Mouse (Mus musculus) thymus, postnatal 0 days (tissue): Measurements from ENCODE around the gene Abcg5. TPM values are rescaled to one million over a fixed set of nuclear protein-coding genes. Genes with fewer than 3 reads are reported as not detected.

ENCODE experiments used
- DNase-seq: peaks from one replicate; pipeline ENCODE4 v3.0.0-alpha.2; 2015; ENCODE audit warnings: low spot score
- polyA plus RNA-seq: library from polyadenylated mRNA; unstranded; fragments of >200 nt; fragmentation: Nextera tagmentation; extraction: Ambion mirVana; gene quantifications from 2 replicates; pipeline ENCODE4 v1.2.1, GENCODE M21; 2015

Gene Abcg5
- 0.10 and 0.20 TPM in 2 replicates for polyA plus RNA-seq

- no peak for DNase-seq
Measured at GRCm38 (mm10) chr17:84682734-84683717, at the start of gene Abcg5. Gene Abcg5, minus strand, starts transcription at chr17:84683011.

- no peak for DNase-seq
Measured at GRCm38 (mm10) chr17:84732612-84733011, 49.8 kb upstream of the Abcg5 start.

DNA sequence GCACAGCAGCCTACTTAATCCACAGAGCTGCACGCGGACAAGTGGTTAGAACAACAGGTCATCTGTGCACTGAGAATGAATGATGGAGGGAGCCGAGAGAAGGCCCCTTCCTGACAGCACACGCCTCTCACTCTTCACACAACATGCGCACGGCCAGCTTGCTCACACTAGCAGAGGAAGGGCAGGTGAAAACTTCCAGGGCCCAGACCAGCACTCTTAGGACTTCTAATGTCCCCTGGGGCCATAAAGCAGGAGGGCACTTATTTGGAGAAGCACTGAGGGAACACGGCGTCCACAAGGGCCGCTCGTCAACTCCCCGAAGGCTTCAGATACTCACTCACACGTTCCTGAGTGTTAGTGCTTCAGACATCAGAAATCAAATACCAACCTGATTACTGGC lies 48.5 kb upstream of the Abcg5 start:
- no peak for DNase-seq

GRCm38 (mm10) chr17:84729140-84729539 lies 46.3 kb upstream of the Abcg5 start:
- DNase-seq: no peak

DNA sequence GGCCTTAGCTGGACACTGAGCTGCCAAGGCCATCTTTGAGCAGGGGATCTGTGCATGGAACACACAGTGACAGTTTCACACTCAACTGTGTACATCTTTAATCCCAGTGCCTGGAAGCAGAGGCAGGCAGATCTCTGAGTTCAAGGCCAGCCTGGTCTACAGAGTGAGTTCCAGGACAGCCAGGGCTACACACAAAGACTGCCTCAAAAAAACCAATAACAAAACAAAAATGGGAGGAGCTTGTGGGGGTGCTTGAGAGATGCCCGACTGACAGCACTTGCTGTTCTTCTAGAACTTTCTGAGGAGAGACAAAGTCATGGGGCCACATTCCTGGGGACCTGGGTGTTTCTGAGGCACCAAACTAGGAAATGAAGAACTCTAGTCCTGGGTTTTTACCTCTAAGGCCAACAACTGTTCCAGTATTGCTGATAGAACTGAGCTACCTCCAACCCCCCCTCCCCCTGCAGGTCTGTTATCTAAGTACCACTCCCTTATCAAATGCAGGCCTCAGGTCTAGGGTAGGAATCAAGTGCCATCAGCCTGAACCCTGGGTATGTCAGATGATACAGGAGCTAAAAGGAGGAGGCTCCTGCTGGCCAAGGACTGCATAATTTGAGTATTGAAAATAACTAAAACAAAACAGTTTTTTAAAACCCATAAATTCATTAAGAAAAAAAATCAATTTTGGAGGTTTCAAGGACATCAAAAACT lies 45.5 kb upstream of the Abcg5 start:
- no peak for DNase-seq

- no peak for DNase-seq
Measured at GRCm38 (mm10) chr17:84725163-84725562, 42.4 kb upstream of the Abcg5 start.

- DNase-seq: no peak
Measured at GRCm38 (mm10) chr17:84724028-84724427, 41.2 kb upstream of the Abcg5 start.

DNA sequence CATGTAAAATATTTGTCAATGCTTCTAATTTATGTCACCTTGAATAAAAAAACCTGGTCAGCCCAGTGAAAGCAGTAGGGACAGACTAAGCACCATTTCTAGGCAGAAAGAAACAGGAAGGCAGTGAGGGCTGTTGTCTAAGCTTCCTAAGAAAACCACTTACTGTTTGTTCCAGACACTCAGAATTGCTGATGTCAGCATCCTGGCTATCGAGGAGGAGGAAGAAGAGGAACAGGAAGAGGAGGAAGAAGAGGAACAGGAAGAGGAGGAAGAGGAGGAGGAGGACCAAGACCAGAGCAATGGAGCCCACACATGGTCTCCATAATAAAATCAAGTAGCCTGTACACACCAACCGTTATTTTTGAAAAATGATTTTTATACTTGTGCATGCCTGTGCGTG lies 36.3 kb upstream of the Abcg5 start:
- no peak for DNase-seq

DNA sequence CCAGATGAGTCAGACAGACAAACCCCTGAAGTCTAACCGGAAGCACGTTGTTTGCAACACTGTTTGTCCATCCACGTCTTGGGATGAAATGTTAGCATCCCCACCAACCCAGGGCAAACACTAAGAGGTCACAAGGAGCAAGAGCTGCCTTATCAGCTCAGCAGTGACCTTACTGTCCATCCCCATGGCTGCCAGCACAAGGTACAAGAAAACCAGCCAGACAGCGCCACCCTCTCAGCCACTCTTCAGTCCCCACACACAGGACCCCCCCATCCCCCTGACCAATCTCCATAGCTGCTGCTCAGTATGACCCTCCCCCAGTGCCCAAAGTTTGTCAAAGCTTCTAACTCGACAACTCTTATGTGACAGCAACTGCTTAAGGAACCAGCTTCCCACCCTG lies 34.6 kb upstream of the Abcg5 start:
- DNase-seq: no peak

GRCm38 (mm10) chr17:84716252-84716872 lies 33.6 kb upstream of the Abcg5 start:
- no peak for DNase-seq

DNA sequence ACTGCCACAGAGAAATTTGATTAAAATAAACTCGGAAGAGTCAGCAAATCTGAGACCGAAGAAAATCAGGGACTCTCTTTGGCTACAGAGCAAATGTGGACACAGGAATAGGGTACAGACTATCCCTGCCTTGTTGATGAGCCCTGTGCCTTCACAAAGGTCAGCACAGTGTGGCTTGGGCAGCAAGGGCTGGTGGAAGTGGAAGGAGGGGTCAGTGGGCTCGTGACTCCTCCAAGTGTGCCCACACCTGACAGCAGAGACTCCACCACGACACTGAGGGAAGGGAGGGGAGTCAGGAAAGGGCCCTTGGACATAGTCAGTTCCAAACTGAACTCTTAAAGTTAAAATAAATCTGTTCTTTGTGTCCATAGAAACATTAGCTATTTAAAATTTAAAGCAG lies 32.1 kb upstream of the Abcg5 start:
- no peak for DNase-seq

- DNase-seq: no peak
Measured at GRCm38 (mm10) chr17:84713563-84714164, 30.9 kb upstream of the Abcg5 start.

DNA sequence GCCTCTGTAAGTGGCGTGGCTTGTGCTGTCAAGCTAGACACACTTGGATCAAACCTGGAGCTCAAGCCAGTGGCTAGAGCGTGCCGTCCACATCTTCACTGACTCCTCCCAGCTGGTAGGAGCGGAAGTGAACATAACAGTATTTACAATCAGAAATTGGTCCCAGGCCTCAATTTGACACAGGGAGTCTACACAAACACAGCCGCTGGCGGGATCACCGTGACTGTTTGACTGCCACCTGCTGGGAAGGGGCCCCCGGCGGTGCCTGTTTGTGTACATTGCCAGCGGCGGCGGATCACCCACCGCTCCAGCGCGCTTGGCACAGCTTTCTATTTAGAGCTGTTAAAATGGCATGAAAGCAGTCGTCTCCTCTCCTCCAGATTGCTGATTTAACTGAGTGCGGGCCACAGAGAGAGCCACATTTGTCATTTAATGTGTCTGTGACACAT lies 26.6 kb upstream of the Abcg5 start:
- DNase-seq: no peak

GRCm38 (mm10) chr17:84708818-84709217 lies 26.0 kb upstream of the Abcg5 start:
- no peak for DNase-seq

GRCm38 (mm10) chr17:84707407-84707806 lies 24.6 kb upstream of the Abcg5 start:
- peak; percentile 34 for DNase-seq

DNA sequence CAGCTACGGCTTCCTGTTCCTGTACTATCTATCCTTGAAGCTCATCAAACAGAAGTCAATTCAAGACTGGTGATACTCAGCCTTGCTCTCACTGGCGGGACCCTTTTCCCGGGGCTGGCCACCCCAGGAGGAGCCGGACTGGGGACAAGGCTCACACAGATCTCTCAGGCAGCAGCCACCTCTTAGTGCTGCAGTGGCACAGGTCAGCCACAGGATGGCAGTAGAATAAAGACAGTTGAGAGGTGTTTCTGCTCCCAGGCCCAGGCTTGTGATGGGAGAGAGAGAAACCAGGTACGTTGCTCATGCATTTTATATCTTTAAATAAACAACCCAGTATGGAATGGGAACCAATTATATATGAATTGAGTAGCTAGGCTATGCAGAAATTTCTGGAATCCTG lies 15.9 kb upstream of the Abcg5 start:
- peak; percentile 58 for DNase-seq

GRCm38 (mm10) chr17:84696537-84696936 lies 13.7 kb upstream of the Abcg5 start:
- no peak for DNase-seq

DNA sequence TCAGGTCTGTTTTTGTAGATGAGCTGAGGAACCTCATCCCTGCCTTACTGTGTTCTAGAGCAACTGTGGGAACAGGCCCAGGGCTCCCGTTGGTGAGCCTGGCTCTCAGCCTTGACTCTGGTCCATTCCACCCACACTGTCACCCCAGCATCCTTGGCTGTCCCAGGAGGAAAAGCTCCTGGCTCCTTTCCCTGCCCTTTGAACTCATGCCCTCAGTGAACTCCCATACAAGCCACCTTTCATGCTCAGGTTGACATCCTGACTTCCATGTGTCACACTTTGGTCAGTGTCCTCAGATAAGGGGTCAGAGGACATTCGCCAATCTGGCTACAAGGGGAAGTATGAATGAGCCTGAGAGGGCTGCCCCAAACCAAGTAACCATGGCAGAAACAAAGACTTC lies 10.9 kb upstream of the Abcg5 start:
- DNase-seq: no peak

DNA sequence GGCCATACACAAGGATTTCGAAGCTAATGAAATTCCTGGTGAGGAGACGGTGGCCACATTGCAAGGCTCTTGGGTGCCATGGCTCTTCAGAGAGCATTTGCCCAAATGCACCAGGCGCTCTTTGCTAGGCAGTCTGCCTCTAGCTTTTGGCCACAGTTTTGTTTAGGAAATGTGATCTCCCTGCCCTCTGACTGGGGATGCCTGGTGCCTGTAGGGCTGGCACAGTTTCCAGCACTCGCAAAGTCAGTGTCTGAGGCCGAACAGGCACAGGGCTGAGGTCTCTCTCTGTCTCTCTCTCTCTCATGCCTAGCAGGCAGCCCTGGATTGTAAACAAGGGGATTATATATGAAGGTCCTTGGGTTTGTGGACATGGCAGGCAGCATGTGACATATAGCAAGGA lies 7.3 kb upstream of the Abcg5 start:
- no peak for DNase-seq

DNA sequence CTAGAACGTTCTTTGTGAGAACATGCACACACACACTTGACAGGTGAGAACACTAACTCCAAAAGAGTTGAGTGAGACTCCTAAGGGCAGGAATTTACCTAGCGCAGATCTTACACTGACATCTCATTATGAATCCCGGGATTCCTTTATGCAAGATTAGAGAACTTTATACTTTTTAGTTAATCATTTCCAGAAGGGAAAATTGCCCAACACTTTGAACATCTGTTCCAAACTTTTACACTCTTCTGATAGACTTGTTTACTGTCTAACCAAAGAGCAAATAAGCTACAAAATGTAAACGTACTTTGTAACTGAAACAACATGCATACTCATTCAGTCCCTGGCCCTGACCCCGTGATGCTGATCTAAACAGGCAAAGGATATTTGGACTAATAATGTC lies 6.5 kb upstream of the Abcg5 start:
- DNase-seq: no peak

- DNase-seq: no peak
Measured at GRCm38 (mm10) chr17:84688834-84689233, 6.0 kb upstream of the Abcg5 start.
